Mouse (Mus musculus): ENCODE data around the gene Krtap4-8. TPM values are rescaled to one million over a fixed set of nuclear protein-coding genes. Genes with fewer than 3 reads are reported as not detected.
"Not testable (repeated sequence)": the region's sequence is repeated elsewhere in the genome, so short reads cannot be mapped to it uniquely, and the experiment has no call there.

Krtap4-8 gene
- not detected for total RNA-seq (2021)
- long read RNA-seq, experiment 1, result 0 reads
- long read RNA-seq, experiment 2, result 0 reads

DNA sequence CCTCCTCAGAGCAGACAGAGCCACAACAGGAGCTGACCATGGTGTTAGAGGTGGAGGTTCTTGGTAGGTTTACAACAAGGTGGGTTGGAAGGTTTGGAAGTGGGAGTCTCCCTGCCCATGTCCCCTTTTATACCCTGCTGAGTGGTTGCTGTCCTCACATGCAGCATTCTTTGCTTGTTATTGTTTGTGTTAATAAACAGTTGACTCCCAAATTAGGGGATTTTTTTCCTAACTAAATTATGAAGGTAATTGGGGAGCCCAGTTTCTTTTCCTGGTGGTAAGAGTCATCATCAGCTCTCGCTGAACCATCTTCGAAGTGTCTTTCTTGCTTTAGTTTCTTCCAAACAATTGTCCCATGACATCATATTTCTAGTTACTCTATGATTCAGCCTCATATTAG is at the start of gene Krtap4-8:
Gene Krtap4-8, minus strand, starts transcription at position 101 of the 400 bp plus-strand sequence.
- DNase-seq, result no peak

GRCm38 (mm10) chr11:99815566-99815965 is 35.1 kb upstream of the Krtap4-8 start, which contains the start of gene Gm11564:
Gm11564 (minus strand) TSS chr11:99815666.
- DNase-seq, result not testable (repeated sequence)

GRCm38 (mm10) chr11:99809792-99810191 is 29.3 kb upstream of the Krtap4-8 start, which contains the start of gene Krtap4-13:
Krtap4-13 (minus strand) TSS chr11:99809892.
- DNase-seq, result not testable (repeated sequence)

DNA sequence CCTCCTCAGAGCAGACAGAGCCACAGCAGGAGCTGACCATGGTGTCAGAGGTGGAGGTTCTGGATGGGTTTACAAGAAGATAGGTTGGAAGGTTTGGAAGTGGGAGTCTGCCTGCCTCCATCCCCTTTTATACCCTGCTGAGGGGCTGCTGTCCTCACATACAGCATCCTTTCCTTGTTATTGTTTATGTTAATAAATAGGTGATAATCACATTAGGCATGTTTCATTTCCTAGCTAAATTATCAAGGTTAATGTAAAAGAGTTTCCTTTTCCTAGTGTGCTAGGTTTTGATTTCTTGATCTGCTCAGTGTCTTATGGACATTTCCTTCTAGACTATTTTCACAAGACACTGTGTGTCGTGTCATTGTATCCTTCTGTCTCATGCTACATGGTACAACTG is 23.8 kb upstream of the Krtap4-8 start, which contains the start of gene Gm11554:
Gene Gm11554, minus strand, starts transcription at position 101 of the 400 bp plus-strand sequence.
- DNase-seq, result not testable (repeated sequence)

GRCm38 (mm10) chr11:99798832-99799231 is 18.3 kb upstream of the Krtap4-8 start, which contains the start of gene Gm11569:
Gm11569 (minus strand) TSS chr11:99798932.
- not testable (repeated sequence) for DNase-seq

GRCm38 (mm10) chr11:99793367-99793766 is 12.9 kb upstream of the Krtap4-8 start, which contains the start of gene Gm11596:
Gm11596 (minus strand) TSS chr11:99793467.
- DNase-seq, result no peak

DNA sequence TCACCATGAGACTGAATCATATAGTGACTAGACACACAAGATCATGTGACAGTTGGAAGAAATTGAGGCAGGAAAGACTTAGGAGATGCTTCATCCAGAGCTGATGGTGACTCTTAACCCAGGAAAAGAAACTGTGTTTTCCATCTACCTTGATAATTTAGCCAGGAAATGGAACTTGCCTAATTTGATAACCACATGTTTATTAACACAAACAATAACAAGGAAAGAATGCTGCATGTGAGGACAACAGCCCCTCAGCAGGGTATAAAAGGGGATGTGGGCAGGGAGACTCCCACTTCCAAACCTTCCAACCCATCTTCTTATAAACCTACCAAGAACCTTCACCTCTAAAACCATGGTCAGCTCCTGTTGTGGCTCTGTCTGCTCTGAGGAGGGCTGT is 4.4 kb upstream of the Krtap4-8 start, which contains the start of gene Krtap4-9:
Gene Krtap4-9, plus strand, starts transcription at position 301 of the 400 bp plus-strand sequence.
- DNase-seq, result not testable (repeated sequence)

- no peak for DNase-seq
Measured at GRCm38 (mm10) chr11:99778401-99778800, 2.1 kb downstream of the Krtap4-8 start.

- not testable (repeated sequence) for DNase-seq
Measured at GRCm38 (mm10) chr11:99772813-99773212, 7.7 kb downstream of the Krtap4-8 start, which contains the start of gene Gm11595. Gm11595 (minus strand) TSS chr11:99772913.

DNA sequence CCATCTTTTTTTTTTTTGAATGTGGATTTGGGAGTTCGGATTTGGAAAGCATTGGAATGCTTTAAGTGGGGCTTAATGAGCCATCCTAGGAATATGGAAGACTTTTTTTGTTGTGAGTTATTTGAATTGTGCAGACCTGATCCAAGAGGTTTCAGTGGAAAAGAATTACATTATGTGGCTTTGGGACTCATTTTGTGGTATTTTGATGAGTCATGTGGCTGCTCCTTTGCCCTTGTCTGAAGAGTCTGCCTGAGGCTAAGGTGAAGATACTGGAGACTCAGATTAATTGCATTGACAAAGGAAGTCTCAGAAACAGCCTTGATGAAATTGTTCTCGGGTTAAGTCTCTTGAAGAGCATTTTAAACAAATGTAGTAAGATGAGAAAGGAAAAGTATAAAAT is 12.1 kb downstream of the Krtap4-8 start:
- no peak for DNase-seq

DNA sequence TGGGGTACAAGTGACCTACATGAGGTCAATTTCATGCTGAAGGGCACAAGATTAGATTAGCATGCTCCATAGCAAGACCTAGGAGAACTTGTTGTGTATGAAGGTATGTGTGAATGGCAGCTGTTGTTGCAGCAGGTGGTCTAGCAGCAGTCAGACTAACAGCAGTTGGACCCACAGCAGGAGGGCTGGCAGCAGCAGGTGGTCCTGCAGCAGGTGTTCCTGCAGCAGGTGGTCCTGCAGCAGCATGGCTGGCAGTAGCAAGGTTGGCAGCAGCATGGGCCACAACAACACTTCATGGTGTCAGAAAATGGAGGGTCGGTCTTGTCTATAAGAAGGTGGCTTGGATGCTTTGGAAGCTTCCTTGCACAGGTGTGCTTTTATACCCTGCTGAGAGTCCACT is 21.6 kb downstream of the Krtap4-8 start:
- no peak for DNase-seq

DNA sequence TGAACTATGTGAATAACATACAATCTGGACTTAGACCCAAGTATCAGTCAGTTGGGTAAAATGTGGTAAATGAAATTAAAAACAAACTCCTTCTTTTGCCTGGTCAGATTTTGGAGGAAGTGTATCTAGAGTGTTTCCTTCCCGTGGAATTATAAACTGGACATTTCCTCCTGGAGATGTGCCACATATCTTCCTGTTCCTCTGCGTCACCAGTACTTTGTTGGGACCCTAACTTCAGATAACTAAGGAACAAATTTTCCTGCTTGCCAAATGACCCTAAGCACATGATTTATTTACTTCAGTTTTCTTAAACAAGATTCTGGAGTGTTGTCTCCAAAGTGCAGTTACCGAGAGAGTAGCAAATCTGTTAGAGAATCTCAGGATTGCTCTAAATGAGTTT is 36.5 kb downstream of the Krtap4-8 start:
- DNase-seq, result no peak

DNA sequence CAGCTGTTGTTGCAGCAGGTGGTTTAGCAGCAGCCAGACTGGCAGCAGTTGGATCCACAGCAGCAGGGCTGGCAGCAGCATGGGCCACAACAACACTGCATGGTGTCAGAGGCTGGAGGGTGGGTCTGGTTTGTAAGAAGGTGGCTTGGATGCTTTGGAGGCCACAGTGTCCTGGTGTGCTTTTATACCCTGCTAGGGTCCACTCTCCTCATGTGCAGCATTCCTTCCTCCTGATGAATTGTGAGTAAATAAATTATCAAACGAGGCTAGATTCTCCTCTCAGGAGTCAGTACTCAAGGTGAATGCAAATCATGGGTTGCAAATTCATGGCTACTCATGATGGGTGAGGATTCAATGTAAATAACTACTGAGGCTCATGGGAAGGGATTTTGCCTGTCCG is 46.3 kb downstream of the Krtap4-8 start, which contains the start of gene Gm14180:
Gene Gm14180, minus strand, starts transcription at position 101 of the 400 bp plus-strand sequence.
- DNase-seq, result no peak

Other genes starting within 250 kb of the Krtap4-8 start
- not detected for gene Krt40, start 237.5 kb downstream of the Krtap4-8 start, total RNA-seq (2021)
- gene Krtap3-3, start 229.8 kb downstream of the Krtap4-8 start, total RNA-seq (2021), result not detected
- gene Krtap3-2, start 223.9 kb downstream of the Krtap4-8 start, total RNA-seq (2021), result not detected
- gene Gm11939, start 221.2 kb downstream of the Krtap4-8 start, total RNA-seq (2021), result not detected
- gene Krtap3-1, start 214.1 kb downstream of the Krtap4-8 start, total RNA-seq (2021), result not detected
- gene Krtap1-5, start 199.7 kb downstream of the Krtap4-8 start, total RNA-seq (2021), result not detected
- gene Krtap1-4, start 197.1 kb downstream of the Krtap4-8 start, total RNA-seq (2021), result not detected
- not detected for gene Krtap1-3, start 189.4 kb downstream of the Krtap4-8 start, total RNA-seq (2021)
- not detected for gene Krtap9-3, start 182.6 kb downstream of the Krtap4-8 start, total RNA-seq (2021)
- not detected for gene Gm11938, start 177.4 kb downstream of the Krtap4-8 start, total RNA-seq (2021)
- gene Gm11937, start 170.5 kb downstream of the Krtap4-8 start, total RNA-seq (2021), result not detected
- gene Krtap2-4, start 165.9 kb downstream of the Krtap4-8 start, total RNA-seq (2021), result not detected
- gene Gm11562, start 160.3 kb downstream of the Krtap4-8 start, total RNA-seq (2021), result not detected
- gene Krtap4-1, start 152.5 kb downstream of the Krtap4-8 start, total RNA-seq (2021), result not detected
- not detected for gene Krtap4-2, start 145.6 kb downstream of the Krtap4-8 start, total RNA-seq (2021)
- gene Krtap4-7, start 136.6 kb downstream of the Krtap4-8 start, total RNA-seq (2021), result not detected
- not detected for gene Gm11555, start 130.5 kb downstream of the Krtap4-8 start, total RNA-seq (2021)
- not detected for gene Gm11563, start 121.7 kb downstream of the Krtap4-8 start, total RNA-seq (2021)
- gene Krtap4-6, start 114.7 kb downstream of the Krtap4-8 start, total RNA-seq (2021), result not detected
- not detected for gene Gm14190, start 90.0 kb downstream of the Krtap4-8 start, total RNA-seq (2021)
- gene Gm14180, start 46.4 kb downstream of the Krtap4-8 start, total RNA-seq (2021), result not detected
- not detected for gene Gm11595, start 7.8 kb downstream of the Krtap4-8 start, total RNA-seq (2021)
- under 1 TPM in 1 of 2 experiments, not detected in 1; 0.23 TPM for gene Krtap4-9, start 4.5 kb upstream of the Krtap4-8 start, total RNA-seq (2021)
- not detected for gene Gm11596, start 12.8 kb upstream of the Krtap4-8 start, total RNA-seq (2021)
- not detected for gene Gm11569, start 18.2 kb upstream of the Krtap4-8 start, total RNA-seq (2021)
- gene Gm11554, start 23.7 kb upstream of the Krtap4-8 start, total RNA-seq (2021), result not detected
- not detected for gene Krtap4-13, start 29.2 kb upstream of the Krtap4-8 start, total RNA-seq (2021)
- not detected for gene Gm11564, start 35.0 kb upstream of the Krtap4-8 start, total RNA-seq (2021)
- not detected for gene 2300003K06Rik, start 57.4 kb upstream of the Krtap4-8 start, total RNA-seq (2021)
- not detected for gene Krtap4-16, start 70.9 kb upstream of the Krtap4-8 start, total RNA-seq (2021)
- gene Gm11568, start 77.2 kb upstream of the Krtap4-8 start, total RNA-seq (2021), result not detected
- gene Gm11559, start 83.8 kb upstream of the Krtap4-8 start, total RNA-seq (2021), result not detected
- not detected for gene Krtap9-1, start 92.7 kb upstream of the Krtap4-8 start, total RNA-seq (2021)
- gene Gm11567, start 98.5 kb upstream of the Krtap4-8 start, total RNA-seq (2021), result not detected
- gene Krtap31-1, start 127.2 kb upstream of the Krtap4-8 start, total RNA-seq (2021), result not detected
- gene Gm11565, start 134.0 kb upstream of the Krtap4-8 start, total RNA-seq (2021), result not detected
- not detected for gene Krtap31-2, start 155.6 kb upstream of the Krtap4-8 start, total RNA-seq (2021)
- gene Krtap9-5, start 167.8 kb upstream of the Krtap4-8 start, total RNA-seq (2021), result not detected
- not detected for gene Krtap29-1, start 198.3 kb upstream of the Krtap4-8 start, total RNA-seq (2021)
- not detected for gene Krtap16-1, start 205.9 kb upstream of the Krtap4-8 start, total RNA-seq (2021)
- not detected for gene Krtap17-1, start 213.3 kb upstream of the Krtap4-8 start, total RNA-seq (2021)
- not detected for gene Krt33a, start 235.5 kb upstream of the Krtap4-8 start, total RNA-seq (2021)
- under 1 TPM; 0.38 to 0.45 TPM for gene Krt33b, start 249.2 kb upstream of the Krtap4-8 start, total RNA-seq (2021)

Data from gastrocnemius, postnatal 10 days (tissue).